Mouse (Mus musculus) G1E (cell line): ENCODE measurements around the gene Gm14403.
"Not testable (repeated sequence)": the region's sequence is repeated elsewhere in the genome, so short reads cannot be mapped to it uniquely, and the experiment has no call there.

Source experiments
- CTCF ChIP-seq: IDR thresholded peaks from 2 replicates; pipeline ENCODE4 v1.5.1; 2012; ENCODE audit warnings: low read depth, low read length, inconsistent platforms, mixed read lengths
- TAL1 ChIP-seq: conservative IDR thresholded peaks from 2 replicates; pipeline ENCODE4 v1.6.1; 2012; ENCODE audit warnings: low read depth, low read length, inconsistent platforms, mixed read lengths

DNA sequence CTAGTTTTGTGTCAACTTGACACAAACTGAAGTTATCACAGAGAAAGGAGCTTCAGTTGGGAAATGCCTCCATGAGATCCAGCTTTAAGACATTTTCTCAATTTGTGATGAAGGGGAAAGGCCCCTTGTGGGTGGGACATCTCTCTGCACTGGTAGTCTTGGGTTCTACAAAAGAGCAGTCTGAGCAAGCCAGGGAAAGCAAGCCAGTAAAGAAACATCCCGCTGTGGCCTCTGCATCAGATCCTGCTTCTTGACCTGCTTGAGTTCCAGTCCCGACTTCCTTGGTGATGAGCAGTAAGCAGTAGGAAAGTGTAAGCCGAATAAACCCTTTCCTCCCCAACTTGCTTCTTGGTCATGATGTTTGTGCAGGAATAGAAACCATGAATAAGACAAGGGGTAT is 14.0 kb downstream of the Gm14403 start:
- not testable (repeated sequence) for TF ChIP-seq CTCF, TAL1
